Mouse (Mus musculus) MEL (cell line): ENCODE results near the gene Foxb1.

Source experiments
- EP300 ChIP-seq, 2 experiments: IDR thresholded peaks; 2 replicates each; pipeline ENCODE4 v1.6.1; 2011; ENCODE audit warnings: improper control_type of control experiment in 2 of 2, low read length in 2 of 2, low read depth in 1 of 2, mild to moderate bottlenecking in 1 of 2
- MYC ChIP-seq: IDR thresholded peaks from 2 replicates; pipeline ENCODE4 v1.6.1; 2011; ENCODE audit warnings: low read depth, mild to moderate bottlenecking, low read length, improper control_type of control experiment, moderate library complexity
- POLR2A ChIP-seq, 2 experiments: IDR thresholded peaks; 2 replicates each; pipeline ENCODE4 v1.6.1; 2011 to 2012; ENCODE audit warnings: low read length in 2 of 2, mild to moderate bottlenecking in 2 of 2, control low read depth in 1 of 2, improper control_type of control experiment in 1 of 2, low read depth in 1 of 2, moderate library complexity in 1 of 2; ENCODE audit not compliant: control insufficient read depth in 1 of 2, insufficient read depth in 1 of 2, poor library complexity in 1 of 2

DNA sequence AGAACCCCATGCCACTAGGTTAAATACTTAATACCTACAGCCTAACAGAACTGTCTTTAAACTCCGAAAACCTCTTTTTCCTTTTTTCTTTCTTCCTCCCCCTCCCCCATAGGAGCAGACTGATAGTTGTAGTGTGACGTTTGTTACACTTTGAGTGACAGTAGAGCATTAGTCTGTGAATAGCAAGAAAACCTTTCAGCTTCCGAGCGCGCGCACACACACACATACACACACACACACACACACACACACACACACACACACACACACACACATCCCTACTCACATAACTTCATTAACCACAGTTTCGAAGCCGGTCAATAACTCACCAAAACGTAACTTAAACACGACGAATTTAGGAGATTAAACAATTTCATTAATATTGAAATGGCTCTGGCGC lies 1.5 kb upstream of the Foxb1 start:
- TF ChIP-seq EP300 (IDR thresholded peaks at IDR 0.05; ENCODE audit: low read depth in 1 of 2, low read length in 2 of 2) (no peak), POLR2A (IDR thresholded peaks at IDR 0.05; ENCODE audit: control insufficient read depth in 1 of 2, insufficient read depth in 1 of 2, low read depth in 1 of 2, low read length in 2 of 2, poor library complexity in 1 of 2) (no peak), MYC (no peak)
